Mouse (Mus musculus) ZHBTc4 (cell line): ENCODE results near the gene Gm17018.

Source experiments
- DNase-seq: peaks from one replicate; pipeline ENCODE4 v3.0.0-alpha.2; 2011; ENCODE audit warnings: low read depth, low spot score

Gm17018 gene

GRCm38 (mm10) chr19:45622144-45622543 is 61.7 kb downstream of the Gm17018 start:
- peak; percentile 84 for DNase-seq

- DNase-seq = no peak
These were observed 63.3 kb downstream of the Gm17018 start for GRCm38 (mm10) chr19:45623710-45624109.

DNA sequence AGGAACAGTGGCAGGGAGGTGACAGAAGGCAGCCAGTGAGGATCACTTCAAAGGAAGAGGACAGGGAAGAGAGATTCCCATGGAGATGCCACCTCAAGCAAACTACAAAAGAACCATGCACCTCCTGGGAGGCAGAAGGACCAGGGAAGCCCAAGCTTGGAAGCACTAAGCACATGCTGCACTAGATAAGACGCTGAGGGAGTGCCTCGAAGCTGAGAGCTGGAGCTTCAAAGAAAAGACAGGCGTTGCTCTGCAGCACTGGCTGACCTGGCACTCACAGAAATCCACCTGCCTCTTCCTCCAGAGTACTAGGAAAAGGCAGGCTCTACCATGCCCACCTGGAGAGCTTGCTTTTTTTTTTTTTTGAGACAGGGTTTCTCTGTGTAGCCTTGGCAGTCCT is 66.6 kb downstream of the Gm17018 start:
- no peak for DNase-seq

DNA sequence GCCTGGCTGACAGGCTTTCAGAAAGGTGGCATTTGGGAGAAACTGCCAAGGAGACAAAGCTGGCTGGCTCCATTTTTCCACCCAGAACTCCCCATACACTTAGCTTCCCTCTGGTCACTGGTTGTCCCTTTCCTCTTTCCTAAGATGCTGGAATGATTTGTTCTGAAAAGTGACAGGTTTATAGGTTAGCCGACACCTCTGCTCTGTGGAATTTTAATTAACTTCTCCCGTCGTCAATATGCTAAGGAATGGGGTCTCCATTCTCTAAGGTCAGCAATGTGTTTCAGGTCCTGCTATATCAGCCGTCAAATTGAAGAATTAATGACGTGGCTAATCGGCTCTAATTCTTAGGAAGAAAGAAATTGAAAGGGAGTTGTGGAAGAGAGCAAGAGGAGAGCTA is 68.2 kb downstream of the Gm17018 start:
- DNase-seq = no peak

- peak; percentile 30 for DNase-seq
These were observed 68.8 kb downstream of the Gm17018 start for GRCm38 (mm10) chr19:45629219-45629618.
